Mouse (Mus musculus): ENCODE measurements around the gene Pkd1l1. TPM values are rescaled to one million over a fixed set of nuclear protein-coding genes. Genes with fewer than 3 reads are reported as not detected.

Gene Pkd1l1
- polyA plus RNA-seq, 1 experiment from 2014 or later = 0.15 TPM

- ATAC-seq (replicated peaks; ENCODE audit: low FRiP score, low TSS enrichment, low read depth) = no peak
- no peaks in the 10 kb centered on the region for H3K4me1 ChIP-seq (replicated peaks; ENCODE audit: control insufficient read depth, insufficient read depth, low read length)
- H3K27me3 ChIP-seq (replicated peaks; ENCODE audit: control insufficient read depth, insufficient read depth, low read length) = no peaks in the 10 kb centered on the region
- H3K36me3 ChIP-seq (ENCODE audit: control insufficient read depth, insufficient read depth, low read length) = no peaks in the 10 kb centered on the region
- H3K9ac ChIP-seq (ENCODE audit: low read length) = no peak overlapping the region
- H3K4me3 ChIP-seq (ENCODE audit: low read depth, low read length) = no peak overlapping the region
- H3K27ac ChIP-seq (ENCODE audit: low read depth) = no peak overlapping the region
- no peak overlapping the region for H3K4me2 ChIP-seq (ENCODE audit: low read length)
- DNase-seq (ENCODE audit: low spot score) = no peak
- no peaks in the 10 kb centered on the region for H3K9me3 ChIP-seq (ENCODE audit: control insufficient read depth, low read length)
- 85% methylated on average over 5 of the region's 5 CpGs for WGBS
These were observed 146.5 kb downstream of the Pkd1l1 start for GRCm38 (mm10) chr11:8826609-8827008.

- H3K9me3 ChIP-seq (ENCODE audit: control insufficient read depth, low read length) = no peaks in the 10 kb centered on the region
- H3K9ac ChIP-seq (ENCODE audit: low read length) = no peak overlapping the region
- 63% methylated on average over 3 of the region's 3 CpGs for WGBS
- H3K4me3 ChIP-seq (ENCODE audit: low read depth, low read length) = no peak overlapping the region
- H3K4me2 ChIP-seq (ENCODE audit: low read length) = no peak overlapping the region
- DNase-seq (ENCODE audit: low spot score) = no peak
- no peaks in the 10 kb centered on the region for H3K27me3 ChIP-seq (replicated peaks; ENCODE audit: control insufficient read depth, insufficient read depth, low read length)
- H3K4me1 ChIP-seq (replicated peaks; ENCODE audit: control insufficient read depth, insufficient read depth, low read length) = no peaks in the 10 kb centered on the region
- H3K36me3 ChIP-seq (ENCODE audit: control insufficient read depth, insufficient read depth, low read length) = no peaks in the 10 kb centered on the region
- no peak overlapping the region for H3K27ac ChIP-seq (ENCODE audit: low read depth)
- no peak for ATAC-seq (replicated peaks; ENCODE audit: low FRiP score, low TSS enrichment, low read depth)
These were observed 147.0 kb downstream of the Pkd1l1 start for GRCm38 (mm10) chr11:8826046-8826445.

GRCm38 (mm10) chr11:8825413-8825812, 147.7 kb downstream of the Pkd1l1 start:
- DNase-seq (ENCODE audit: low spot score) = no peak

DNA sequence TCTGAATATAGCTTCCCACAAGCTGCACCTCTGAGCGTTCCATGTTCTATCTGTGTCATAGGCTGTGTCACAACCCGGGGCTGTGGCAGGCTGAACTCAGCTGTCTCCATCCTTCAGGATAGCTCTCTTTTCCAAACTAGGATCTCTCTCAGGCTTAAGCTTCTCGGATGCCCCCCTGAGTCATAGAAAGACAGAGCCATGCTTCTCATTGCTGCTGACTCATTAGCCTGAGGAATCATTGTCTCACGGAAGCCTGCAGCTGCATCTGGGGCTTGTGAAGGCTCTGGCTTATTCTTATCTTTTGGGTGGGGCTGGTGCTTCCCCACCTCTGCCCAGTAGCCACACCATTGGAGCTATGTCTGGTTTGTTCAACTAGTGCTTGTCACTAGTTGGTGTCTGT, 151.7 kb downstream of the Pkd1l1 start:
- H3K4me2 ChIP-seq (ENCODE audit: low read length) = no peak overlapping the region
- WGBS = 68% methylated on average over 4 of the region's 4 CpGs
- H3K4me3 ChIP-seq (ENCODE audit: low read depth, low read length) = no peak overlapping the region
- no peak overlapping the region for H3K9ac ChIP-seq (ENCODE audit: low read length)
- no peak for DNase-seq (ENCODE audit: low spot score)
- no peak overlapping the region for H3K27ac ChIP-seq (ENCODE audit: low read depth)
- H3K36me3 ChIP-seq (ENCODE audit: control insufficient read depth, insufficient read depth, low read length) = no peaks in the 10 kb centered on the region
- no peak for ATAC-seq (replicated peaks; ENCODE audit: low FRiP score, low TSS enrichment, low read depth)
- peaks cover 10% of the 10 kb centered on the region for H3K4me1 ChIP-seq (replicated peaks; ENCODE audit: control insufficient read depth, insufficient read depth, low read length)
- H3K9me3 ChIP-seq (ENCODE audit: control insufficient read depth, low read length) = no peaks in the 10 kb centered on the region
- no peaks in the 10 kb centered on the region for H3K27me3 ChIP-seq (replicated peaks; ENCODE audit: control insufficient read depth, insufficient read depth, low read length)

More at GRCm38 (mm10) chr11:8825413-8825812, 147.7 kb downstream of the Pkd1l1 start:
- Histone ChIP-seq H3K27me3 (replicated peaks; ENCODE audit: control insufficient read depth, insufficient read depth, low read length) (no peaks in the 10 kb centered on the region), H3K27ac (ENCODE audit: low read depth) (no peak overlapping the region), H3K4me1 (replicated peaks; ENCODE audit: control insufficient read depth, insufficient read depth, low read length) (no peaks in the 10 kb centered on the region), H3K36me3 (ENCODE audit: control insufficient read depth, insufficient read depth, low read length) (no peaks in the 10 kb centered on the region), H3K9me3 (ENCODE audit: control insufficient read depth, low read length) (no peaks in the 10 kb centered on the region), H3K9ac (ENCODE audit: low read length) (no peak overlapping the region), H3K4me3 (ENCODE audit: low read depth, low read length) (no peak overlapping the region), H3K4me2 (ENCODE audit: low read length) (no peak overlapping the region)
- ATAC-seq (replicated peaks; ENCODE audit: low FRiP score, low TSS enrichment, low read depth) = no peak
- 92% methylated on average over 3 of the region's 3 CpGs for WGBS

- Histone ChIP-seq H3K4me1 (replicated peaks; ENCODE audit: control insufficient read depth, insufficient read depth, low read length) (peaks cover 15% of the 10 kb centered on the region), H3K36me3 (ENCODE audit: control insufficient read depth, insufficient read depth, low read length) (no peaks in the 10 kb centered on the region), H3K27ac (ENCODE audit: low read depth) (0 out of 2 replicates have a peak overlapping the region, but pooled peaks have one; percentile 22), H3K4me2 (ENCODE audit: low read length) (no peak overlapping the region), H3K9me3 (ENCODE audit: control insufficient read depth, low read length) (no peaks in the 10 kb centered on the region), H3K4me3 (ENCODE audit: low read depth, low read length) (no peak overlapping the region), H3K9ac (ENCODE audit: low read length) (no peak overlapping the region), H3K27me3 (replicated peaks; ENCODE audit: control insufficient read depth, insufficient read depth, low read length) (no peaks in the 10 kb centered on the region)
- DNase-seq (ENCODE audit: low spot score) (no peak), ATAC-seq (replicated peaks; ENCODE audit: low FRiP score, low TSS enrichment, low read depth) (no peak)
- WGBS = 31% methylated on average over 3 of the region's 3 CpGs
These were observed 155.7 kb downstream of the Pkd1l1 start for GRCm38 (mm10) chr11:8817376-8817775.

DNA sequence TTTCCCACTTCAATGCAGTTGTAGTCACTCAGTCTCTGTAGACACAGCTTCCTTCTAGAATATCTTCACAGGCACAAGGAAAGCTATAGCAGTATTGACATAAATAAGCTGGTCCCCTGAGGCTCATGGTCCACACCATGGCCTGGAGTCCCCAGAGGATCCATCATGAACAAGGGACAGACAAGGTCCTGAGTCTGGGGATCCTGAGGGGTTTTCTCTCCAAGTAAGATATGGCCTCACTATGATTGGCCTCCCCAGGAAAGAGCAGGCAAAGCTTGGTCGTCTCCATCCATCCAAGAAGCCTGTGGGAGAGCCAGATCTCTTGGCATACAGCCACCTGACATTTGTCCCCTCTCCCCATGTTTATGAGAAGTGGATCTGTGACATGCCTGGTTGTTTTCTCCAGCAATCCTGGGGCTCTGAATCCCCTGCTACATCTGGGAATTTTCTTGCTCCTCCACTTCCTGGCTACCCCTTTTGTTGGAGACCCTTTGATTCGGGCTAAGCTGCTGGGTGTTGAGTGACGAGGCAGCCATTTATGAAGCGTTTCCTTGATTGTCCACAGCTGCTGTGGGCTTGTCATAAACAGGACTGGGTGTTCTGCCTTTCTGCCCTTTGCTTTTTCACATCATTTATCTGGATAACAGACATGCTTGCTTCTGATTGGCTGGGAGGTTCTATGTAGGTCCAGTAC, 158.8 kb downstream of the Pkd1l1 start:
- Histone ChIP-seq H3K4me3 (ENCODE audit: low read depth, low read length) (no peak overlapping the region), H3K4me1 (replicated peaks; ENCODE audit: control insufficient read depth, insufficient read depth, low read length) (peaks cover 25% of the 10 kb centered on the region), H3K9me3 (ENCODE audit: control insufficient read depth, low read length) (no peaks in the 10 kb centered on the region), H3K4me2 (ENCODE audit: low read length) (no peak overlapping the region), H3K36me3 (ENCODE audit: control insufficient read depth, insufficient read depth, low read length) (no peaks in the 10 kb centered on the region), H3K27ac (ENCODE audit: low read depth) (peak overlapping the region; percentile 57; the same call in 1 of the 2 replicates), H3K9ac (ENCODE audit: low read length) (no peak overlapping the region), H3K27me3 (replicated peaks; ENCODE audit: control insufficient read depth, insufficient read depth, low read length) (no peaks in the 10 kb centered on the region)
- DNase-seq (ENCODE audit: low spot score) = no peak
- WGBS = 18% methylated on average over 4 of the region's 4 CpGs
- ATAC-seq (replicated peaks; ENCODE audit: low FRiP score, low TSS enrichment, low read depth) = 0 out of 2 replicates have a peak, but pooled peaks have one; percentile 23

- H3K4me2 ChIP-seq (ENCODE audit: low read length) = no peak overlapping the region
- no peaks in the 10 kb centered on the region for H3K9me3 ChIP-seq (ENCODE audit: control insufficient read depth, low read length)
- DNase-seq (ENCODE audit: low spot score) = no peak
- ATAC-seq (replicated peaks; ENCODE audit: low FRiP score, low TSS enrichment, low read depth) = no peak
- 25% methylated on average over 5 of the region's 5 CpGs for WGBS
- no peaks in the 10 kb centered on the region for H3K27me3 ChIP-seq (replicated peaks; ENCODE audit: control insufficient read depth, insufficient read depth, low read length)
- H3K36me3 ChIP-seq (ENCODE audit: control insufficient read depth, insufficient read depth, low read length) = no peaks in the 10 kb centered on the region
- H3K4me3 ChIP-seq (ENCODE audit: low read depth, low read length) = no peak overlapping the region
- 0 out of 2 replicates have a peak overlapping the region, but pooled peaks have one; percentile 7 for H3K27ac ChIP-seq (ENCODE audit: low read depth)
- H3K4me1 ChIP-seq (replicated peaks; ENCODE audit: control insufficient read depth, insufficient read depth, low read length) = peaks cover 18% of the 10 kb centered on the region
- no peak overlapping the region for H3K9ac ChIP-seq (ENCODE audit: low read length)
These were observed 161.5 kb downstream of the Pkd1l1 start for GRCm38 (mm10) chr11:8811506-8812100.

GRCm38 (mm10) chr11:8809644-8810043, 163.4 kb downstream of the Pkd1l1 start:
- H3K27me3 ChIP-seq (replicated peaks; ENCODE audit: control insufficient read depth, insufficient read depth, low read length) = no peaks in the 10 kb centered on the region
- DNase-seq (ENCODE audit: low spot score) (no peak), ATAC-seq (replicated peaks; ENCODE audit: low FRiP score, low TSS enrichment, low read depth) (no peak)
- 45% methylated on average over 1 of the region's 1 CpGs for WGBS
- H3K4me2 ChIP-seq (ENCODE audit: low read length) = no peak overlapping the region
- H3K4me1 ChIP-seq (replicated peaks; ENCODE audit: control insufficient read depth, insufficient read depth, low read length) = peaks cover 14% of the 10 kb centered on the region
- no peaks in the 10 kb centered on the region for H3K36me3 ChIP-seq (ENCODE audit: control insufficient read depth, insufficient read depth, low read length)
- H3K4me3 ChIP-seq (ENCODE audit: low read depth, low read length) = no peak overlapping the region
- no peak overlapping the region for H3K9ac ChIP-seq (ENCODE audit: low read length)
- H3K9me3 ChIP-seq (ENCODE audit: control insufficient read depth, low read length) = no peaks in the 10 kb centered on the region
- no peak overlapping the region for H3K27ac ChIP-seq (ENCODE audit: low read depth)

GRCm38 (mm10) chr11:8807009-8807408, 166.1 kb downstream of the Pkd1l1 start:
- ATAC-seq (replicated peaks; ENCODE audit: low FRiP score, low TSS enrichment, low read depth) (no peak), DNase-seq (ENCODE audit: low spot score) (no peak)
- peaks cover 11% of the 10 kb centered on the region for H3K4me1 ChIP-seq (replicated peaks; ENCODE audit: control insufficient read depth, insufficient read depth, low read length)
- H3K27me3 ChIP-seq (replicated peaks; ENCODE audit: control insufficient read depth, insufficient read depth, low read length) = no peaks in the 10 kb centered on the region
- WGBS = 88% methylated on average over 4 of the region's 4 CpGs
- H3K9ac ChIP-seq (ENCODE audit: low read length) = no peak overlapping the region
- no peaks in the 10 kb centered on the region for H3K9me3 ChIP-seq (ENCODE audit: control insufficient read depth, low read length)
- no peak overlapping the region for H3K4me2 ChIP-seq (ENCODE audit: low read length)
- H3K27ac ChIP-seq (ENCODE audit: low read depth) = no peak overlapping the region
- H3K4me3 ChIP-seq (ENCODE audit: low read depth, low read length) = no peak overlapping the region
- H3K36me3 ChIP-seq (ENCODE audit: control insufficient read depth, insufficient read depth, low read length) = no peaks in the 10 kb centered on the region
